Mouse (Mus musculus) olfactory bulb, adult 2 months (tissue): Measurements from ENCODE around the gene Vmn1r86.

ENCODE experiments used
- CTCF ChIP-seq: fragments of 200-500 bp; IDR thresholded peaks from 2 replicates; pipeline ENCODE4 v1.5.1; 2012; ENCODE audit warnings: low read depth, mild to moderate bottlenecking, low read length, moderate library complexity; ENCODE audit not compliant: insufficient read depth
- POLR2A ChIP-seq: fragments of 200-500 bp; IDR thresholded peaks from 2 replicates; pipeline ENCODE4 v1.6.1; 2012; ENCODE audit warnings: mild to moderate bottlenecking, low read depth, low read length, moderate library complexity; ENCODE audit not compliant: insufficient read depth

DNA sequence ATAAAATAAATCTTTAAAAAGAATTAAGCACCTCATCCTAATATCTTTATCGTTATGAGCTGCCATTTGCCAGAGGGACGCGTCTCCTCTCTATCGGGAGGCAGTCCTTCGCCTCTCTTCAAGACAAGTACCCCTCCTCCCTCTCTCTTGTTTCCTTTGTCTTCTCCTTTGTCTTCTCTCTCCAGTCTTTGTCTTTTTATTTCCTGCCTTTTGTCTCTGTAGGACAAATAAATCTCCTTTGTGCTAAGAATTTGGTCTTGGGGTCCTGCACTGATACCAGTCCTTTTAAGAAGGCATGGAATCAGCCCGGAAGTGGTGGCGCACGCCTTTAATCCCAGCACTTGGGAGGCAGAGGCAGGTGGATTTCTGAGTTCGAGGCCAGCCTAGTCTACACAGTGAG lies 60.2 kb downstream of the Vmn1r86 start:
- TF ChIP-seq POLR2A (no peak), CTCF (no peak)
